Mouse (Mus musculus): ENCODE data around the gene Slc25a23. TPM values are rescaled to one million over a fixed set of nuclear protein-coding genes. Genes with fewer than 3 reads are reported as not detected.

Gene Slc25a23
- total and polyA plus RNA-seq, 2 experiments: 54.9 to 212 TPM

GRCm38 (mm10) chr17:57070272-57070671 lies 10.6 kb upstream of the Slc25a23 start:
- no peak overlapping the region for H3K9ac ChIP-seq (ENCODE audit: low read depth, low read length)
- TF ChIP-seq CTCF (IDR thresholded peaks at IDR 0.05; ENCODE audit: low read depth, low read length) (no peak), POLR2A (IDR thresholded peaks at IDR 0.05; ENCODE audit: extremely low read depth, insufficient read depth, low read length) (no peak)
- no peaks in the 10 kb centered on the region for H3K79me2 ChIP-seq (ENCODE audit: control insufficient read depth, insufficient read depth, low read length)
- WGBS: 31% methylated on average over 9 of the region's 9 CpGs
- no peaks in the 10 kb centered on the region for H3K36me3 ChIP-seq (ENCODE audit: control insufficient read depth, insufficient read depth, low read length)
- DNase-seq (ENCODE audit: extremely low read depth, low read depth, low spot score): no peak
- H3K4me1 ChIP-seq (ENCODE audit: control insufficient read depth, insufficient read depth, low read length): no peaks in the 10 kb centered on the region
- no peak overlapping the region for H3K27ac ChIP-seq (replicated peaks; ENCODE audit: insufficient read depth, low read depth, low read length)
- H3K4me3 ChIP-seq (ENCODE audit: insufficient read depth, low read depth, low read length): no peak overlapping the region
- H3K27me3 ChIP-seq (ENCODE audit: control insufficient read depth, insufficient read depth, low read length): no peaks in the 10 kb centered on the region

- TF ChIP-seq POLR2A (IDR thresholded peaks at IDR 0.05; ENCODE audit: extremely low read depth, insufficient read depth, low read length): no peak
- TF ChIP-seq CTCF (IDR thresholded peaks at IDR 0.05; ENCODE audit: low read depth, low read length): no peak
- peaks cover 4% of the 10 kb centered on the region; the same call in 1 of the 2 replicates for H3K79me2 ChIP-seq (ENCODE audit: control insufficient read depth, insufficient read depth, low read length)
- no peak overlapping the region for H3K4me3 ChIP-seq (ENCODE audit: insufficient read depth, low read depth, low read length)
- no peaks in the 10 kb centered on the region for H3K27me3 ChIP-seq (ENCODE audit: control insufficient read depth, insufficient read depth, low read length)
- no peak overlapping the region for H3K27ac ChIP-seq (replicated peaks; ENCODE audit: insufficient read depth, low read depth, low read length)
- 79% methylated on average over 5 of the region's 5 CpGs for WGBS
- H3K36me3 ChIP-seq (ENCODE audit: control insufficient read depth, insufficient read depth, low read length): no peaks in the 10 kb centered on the region
- DNase-seq (ENCODE audit: extremely low read depth, low read depth, low spot score): no peak
- H3K4me1 ChIP-seq (ENCODE audit: control insufficient read depth, insufficient read depth, low read length): 0 out of 2 replicates have a peak, but pooled peaks cover 3% of the 10 kb centered on the region
- no peak overlapping the region for H3K9ac ChIP-seq (ENCODE audit: low read depth, low read length)
Observed at GRCm38 (mm10) chr17:57066908-57067307, 7.2 kb upstream of the Slc25a23 start.

- H3K4me3 ChIP-seq (ENCODE audit: insufficient read depth, low read depth, low read length): peak overlapping the region; percentile 43
- DNase-seq (ENCODE audit: extremely low read depth, low read depth, low spot score): no peak
- no peak overlapping the region for H3K27ac ChIP-seq (replicated peaks; ENCODE audit: insufficient read depth, low read depth, low read length)
- no peaks in the 10 kb centered on the region for H3K36me3 ChIP-seq (ENCODE audit: control insufficient read depth, insufficient read depth, low read length)
- TF ChIP-seq POLR2A (IDR thresholded peaks at IDR 0.05; ENCODE audit: extremely low read depth, insufficient read depth, low read length) (no peak), CTCF (IDR thresholded peaks at IDR 0.05; ENCODE audit: low read depth, low read length) (no peak)
- peaks cover 10% of the 10 kb centered on the region for H3K4me1 ChIP-seq (ENCODE audit: control insufficient read depth, insufficient read depth, low read length)
- WGBS: 26% methylated on average over 8 of the region's 8 CpGs
- no peaks in the 10 kb centered on the region for H3K27me3 ChIP-seq (ENCODE audit: control insufficient read depth, insufficient read depth, low read length)
- peak overlapping the region; percentile 21; the same call in 1 of the 2 replicates for H3K9ac ChIP-seq (ENCODE audit: low read depth, low read length)
- H3K79me2 ChIP-seq (ENCODE audit: control insufficient read depth, insufficient read depth, low read length): peaks cover 4% of the 10 kb centered on the region; the same call in 1 of the 2 replicates
Observed at GRCm38 (mm10) chr17:57063031-57063430, 3.4 kb upstream of the Slc25a23 start.

GRCm38 (mm10) chr17:57062548-57062947 lies 2.9 kb upstream of the Slc25a23 start:
- TF ChIP-seq CTCF (IDR thresholded peaks at IDR 0.05; ENCODE audit: low read depth, low read length) (no peak), POLR2A (IDR thresholded peaks at IDR 0.05; ENCODE audit: extremely low read depth, insufficient read depth, low read length) (no peak)
- H3K27me3 ChIP-seq (ENCODE audit: control insufficient read depth, insufficient read depth, low read length): no peaks in the 10 kb centered on the region
- H3K79me2 ChIP-seq (ENCODE audit: control insufficient read depth, insufficient read depth, low read length): peaks cover 4% of the 10 kb centered on the region; the same call in 1 of the 2 replicates
- DNase-seq (ENCODE audit: extremely low read depth, low read depth, low spot score): peak; percentile 27
- H3K4me1 ChIP-seq (ENCODE audit: control insufficient read depth, insufficient read depth, low read length): peaks cover 13% of the 10 kb centered on the region
- WGBS: 1% methylated on average over 22 of the region's 22 CpGs
- H3K9ac ChIP-seq (ENCODE audit: low read depth, low read length): peak overlapping the region; percentile 83
- peak overlapping the region; percentile 78 for H3K4me3 ChIP-seq (ENCODE audit: insufficient read depth, low read depth, low read length)
- peak overlapping the region; percentile 80 for H3K27ac ChIP-seq (replicated peaks; ENCODE audit: insufficient read depth, low read depth, low read length)
- H3K36me3 ChIP-seq (ENCODE audit: control insufficient read depth, insufficient read depth, low read length): no peaks in the 10 kb centered on the region; the same call in 1 of the 2 replicates

GRCm38 (mm10) chr17:57062011-57062521 lies 2.4 kb upstream of the Slc25a23 start:
- peak; percentile 74 for DNase-seq (ENCODE audit: extremely low read depth, low read depth, low spot score)
- H3K27me3 ChIP-seq (ENCODE audit: control insufficient read depth, insufficient read depth, low read length): no peaks in the 10 kb centered on the region
- under 1% methylated on average over 39 of the region's 39 CpGs for WGBS

GRCm38 (mm10) chr17:57061069-57061468 lies 1.4 kb upstream of the Slc25a23 start:
- Histone ChIP-seq H3K27me3 (ENCODE audit: control insufficient read depth, insufficient read depth, low read length) (no peaks in the 10 kb centered on the region), H3K4me1 (ENCODE audit: control insufficient read depth, insufficient read depth, low read length) (peaks cover 17% of the 10 kb centered on the region), H3K9ac (ENCODE audit: low read depth, low read length) (no peak overlapping the region), H3K27ac (replicated peaks; ENCODE audit: insufficient read depth, low read depth, low read length) (no peak overlapping the region), H3K79me2 (ENCODE audit: control insufficient read depth, insufficient read depth, low read length) (peaks cover 4% of the 10 kb centered on the region; the same call in 1 of the 2 replicates), H3K36me3 (ENCODE audit: control insufficient read depth, insufficient read depth, low read length) (no peaks in the 10 kb centered on the region; the same call in 1 of the 2 replicates), H3K4me3 (ENCODE audit: insufficient read depth, low read depth, low read length) (no peak overlapping the region)
- WGBS: 51% methylated on average over 10 of the region's 10 CpGs
- no peak for DNase-seq (ENCODE audit: extremely low read depth, low read depth, low spot score)
- TF ChIP-seq POLR2A (IDR thresholded peaks at IDR 0.05; ENCODE audit: extremely low read depth, insufficient read depth, low read length) (no peak), CTCF (IDR thresholded peaks at IDR 0.05; ENCODE audit: low read depth, low read length) (no peak)

More at GRCm38 (mm10) chr17:57062011-57062521, 2.4 kb upstream of the Slc25a23 start:
- Histone ChIP-seq H3K79me2 (ENCODE audit: control insufficient read depth, insufficient read depth, low read length) (peaks cover 4% of the 10 kb centered on the region; the same call in 1 of the 2 replicates), H3K4me3 (ENCODE audit: insufficient read depth, low read depth, low read length) (peak overlapping the region; percentile 78), H3K27ac (replicated peaks; ENCODE audit: insufficient read depth, low read depth, low read length) (peak overlapping the region; percentile 80), H3K36me3 (ENCODE audit: control insufficient read depth, insufficient read depth, low read length) (no peaks in the 10 kb centered on the region; the same call in 1 of the 2 replicates), H3K4me1 (ENCODE audit: control insufficient read depth, insufficient read depth, low read length) (peaks cover 14% of the 10 kb centered on the region), H3K9ac (ENCODE audit: low read depth, low read length) (peak overlapping the region; percentile 83)
- TF ChIP-seq POLR2A (IDR thresholded peaks at IDR 0.05; ENCODE audit: extremely low read depth, insufficient read depth, low read length) (0 out of 2 replicates have a peak, but pooled peaks have one; percentile 19), CTCF (IDR thresholded peaks at IDR 0.05; ENCODE audit: low read depth, low read length) (no peak)

Data from liver, adult 2 months (tissue).